Mouse (Mus musculus): ENCODE results near the gene Rbm48. TPM values are rescaled to one million over a fixed set of nuclear protein-coding genes. Genes with fewer than 3 reads are reported as not detected.
"Not testable (repeated sequence)": the region's sequence is repeated elsewhere in the genome, so short reads cannot be mapped to it uniquely, and the experiment has no call there.

Rbm48 gene
- polyA plus RNA-seq (2012; rRNA removed) = 11.2 and 12.3 TPM in 2 replicates

DNA sequence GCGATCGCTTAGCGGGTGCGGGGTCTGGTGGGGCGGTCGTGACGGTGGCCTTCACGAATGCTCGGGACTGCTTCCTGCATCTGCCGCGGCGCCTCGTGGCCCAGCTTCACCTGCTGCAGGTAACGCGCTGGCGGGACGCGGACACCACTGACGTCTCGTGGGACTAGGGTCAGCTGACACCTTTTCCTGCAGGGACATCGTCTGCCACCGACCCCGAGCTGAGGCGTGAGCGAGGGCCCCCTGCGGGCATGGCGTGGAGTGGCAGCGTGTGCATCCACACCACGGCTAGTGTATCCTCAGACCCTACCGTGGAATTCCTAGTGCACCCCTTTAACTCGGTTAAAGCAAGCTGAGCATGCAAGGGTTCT is at the start of gene Rbm48:
Rbm48 (minus strand) TSS at position 187 of the 368 bp plus-strand sequence.
- peak; percentile 90 for DNase-seq (ENCODE audit: low read depth)
- TF ChIP-seq POLR2A (IDR thresholded peaks at IDR 0.05; ENCODE audit: borderline replicate concordance, extremely low read depth, insufficient read depth, insufficient read length, poor library complexity, severe bottlenecking) (no peak), CTCF (IDR thresholded peaks at IDR 0.05; ENCODE audit: borderline replicate concordance, extremely low read depth, insufficient read depth, insufficient read length) (peak; percentile 69)

DNA sequence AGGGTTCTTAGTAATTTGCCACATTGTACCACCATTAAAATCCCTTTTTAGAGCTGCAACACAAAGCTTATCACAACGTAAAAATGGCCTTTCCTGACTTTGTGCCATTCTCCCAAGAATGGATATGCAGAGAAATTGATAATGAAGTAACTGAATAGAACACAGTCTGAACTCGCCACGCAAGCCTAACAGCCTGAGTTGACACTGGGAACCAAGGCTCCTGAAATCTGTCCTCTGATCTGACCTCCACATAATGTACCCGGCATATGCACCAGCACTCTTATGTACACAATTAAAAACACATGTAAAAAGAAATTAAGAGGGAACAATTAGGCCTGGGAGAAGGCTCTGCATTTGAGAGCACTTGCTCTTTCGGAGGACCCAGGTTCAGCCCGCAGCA is 48.9 kb upstream of the Rbm48 start:
- no peak for DNase-seq (ENCODE audit: low read depth)
- TF ChIP-seq POLR2A (IDR thresholded peaks at IDR 0.05; ENCODE audit: borderline replicate concordance, extremely low read depth, insufficient read depth, insufficient read length, poor library complexity, severe bottlenecking) = no peak
- no peak for TF ChIP-seq CTCF (IDR thresholded peaks at IDR 0.05; ENCODE audit: borderline replicate concordance, extremely low read depth, insufficient read depth, insufficient read length)

DNA sequence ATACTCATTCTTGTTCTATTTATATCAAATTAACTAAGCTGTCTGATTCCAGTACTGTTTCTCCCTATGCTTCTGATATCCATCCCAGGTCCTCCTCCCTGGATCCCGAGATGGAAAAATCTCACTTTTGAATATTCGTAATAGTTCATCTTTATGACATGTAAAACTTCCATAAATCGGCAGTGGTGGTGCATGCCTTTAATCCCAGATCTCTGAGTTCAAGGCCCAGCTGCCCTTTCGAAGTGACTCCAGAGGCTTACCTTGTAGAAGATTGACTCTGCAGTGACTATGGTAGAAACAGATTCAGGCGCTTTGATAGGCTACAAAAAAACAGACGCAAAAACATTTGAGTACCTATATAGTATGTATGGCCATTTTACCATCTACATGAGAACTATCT is 48.2 kb upstream of the Rbm48 start:
- no peak for DNase-seq (ENCODE audit: low read depth)
- no peak for TF ChIP-seq CTCF (IDR thresholded peaks at IDR 0.05; ENCODE audit: borderline replicate concordance, extremely low read depth, insufficient read depth, insufficient read length)
- TF ChIP-seq POLR2A (IDR thresholded peaks at IDR 0.05; ENCODE audit: borderline replicate concordance, extremely low read depth, insufficient read depth, insufficient read length, poor library complexity, severe bottlenecking) = no peak

DNA sequence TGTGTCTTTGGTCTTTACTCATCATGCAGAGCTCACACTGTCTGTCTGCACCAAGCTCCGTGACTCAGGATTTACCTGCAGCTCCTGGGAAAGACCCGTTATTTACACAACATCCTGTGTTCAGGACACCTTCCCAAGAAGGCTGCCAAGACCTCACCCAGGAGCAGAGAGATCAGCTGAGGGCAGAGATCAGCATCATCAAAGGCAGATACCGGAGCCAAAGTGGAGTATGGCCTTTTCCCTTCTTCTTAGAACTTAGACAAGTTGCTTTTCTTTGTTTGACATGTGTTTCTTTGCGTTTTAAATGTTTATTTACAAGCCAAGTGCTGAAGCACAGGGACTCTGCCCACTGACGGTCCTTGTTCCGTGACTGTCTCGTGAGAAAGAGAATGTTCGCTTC is 38.9 kb upstream of the Rbm48 start:
- TF ChIP-seq POLR2A (IDR thresholded peaks at IDR 0.05; ENCODE audit: borderline replicate concordance, extremely low read depth, insufficient read depth, insufficient read length, poor library complexity, severe bottlenecking) = no peak
- TF ChIP-seq CTCF (IDR thresholded peaks at IDR 0.05; ENCODE audit: borderline replicate concordance, extremely low read depth, insufficient read depth, insufficient read length) = no peak
- no peak for DNase-seq (ENCODE audit: low read depth)

DNA sequence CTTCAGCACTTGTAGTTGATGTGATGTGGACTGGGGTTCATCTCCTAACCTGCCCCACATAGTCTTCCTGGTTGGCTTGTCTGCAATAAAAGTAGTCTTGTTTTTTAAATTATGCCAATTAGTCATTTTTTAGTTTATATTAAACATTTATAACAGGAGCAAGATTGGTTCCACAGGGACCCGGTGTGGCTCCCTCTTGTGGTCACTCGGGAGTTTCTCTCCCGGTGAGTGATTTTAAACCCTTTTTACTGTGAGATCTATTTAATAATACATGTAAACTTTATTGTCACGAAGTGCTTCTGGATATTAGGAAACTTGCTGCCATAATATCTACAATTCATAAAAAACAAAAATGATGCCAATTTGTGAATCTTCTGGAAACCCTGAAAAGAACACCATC is 37.6 kb upstream of the Rbm48 start:
- TF ChIP-seq POLR2A (IDR thresholded peaks at IDR 0.05; ENCODE audit: borderline replicate concordance, extremely low read depth, insufficient read depth, insufficient read length, poor library complexity, severe bottlenecking) = no peak
- TF ChIP-seq CTCF (IDR thresholded peaks at IDR 0.05; ENCODE audit: borderline replicate concordance, extremely low read depth, insufficient read depth, insufficient read length) = peak; percentile 56; the same call in 1 of the 2 replicates
- DNase-seq (ENCODE audit: low read depth) = no peak

DNA sequence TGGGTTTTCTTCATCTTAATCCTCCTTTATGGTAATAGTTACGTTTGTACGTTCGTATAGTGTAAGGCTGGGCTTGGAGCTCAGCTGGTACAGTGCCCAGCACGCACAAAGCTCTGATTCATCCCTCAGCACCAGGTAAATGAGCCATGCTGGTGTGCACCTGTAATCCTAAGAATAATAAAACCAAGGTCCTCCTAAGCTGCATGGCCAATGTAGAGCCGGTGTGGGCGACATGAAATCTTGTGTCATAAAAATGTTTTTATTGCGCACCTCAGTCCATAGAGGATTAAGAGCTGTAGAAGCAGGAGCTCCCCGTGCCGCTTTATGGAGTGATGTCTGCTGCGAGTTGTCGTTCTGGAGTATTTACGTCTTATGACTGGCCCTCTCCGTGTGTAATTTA is 36.9 kb upstream of the Rbm48 start:
- DNase-seq (ENCODE audit: low read depth) = no peak
- TF ChIP-seq CTCF (IDR thresholded peaks at IDR 0.05; ENCODE audit: borderline replicate concordance, extremely low read depth, insufficient read depth, insufficient read length) = no peak

DNA sequence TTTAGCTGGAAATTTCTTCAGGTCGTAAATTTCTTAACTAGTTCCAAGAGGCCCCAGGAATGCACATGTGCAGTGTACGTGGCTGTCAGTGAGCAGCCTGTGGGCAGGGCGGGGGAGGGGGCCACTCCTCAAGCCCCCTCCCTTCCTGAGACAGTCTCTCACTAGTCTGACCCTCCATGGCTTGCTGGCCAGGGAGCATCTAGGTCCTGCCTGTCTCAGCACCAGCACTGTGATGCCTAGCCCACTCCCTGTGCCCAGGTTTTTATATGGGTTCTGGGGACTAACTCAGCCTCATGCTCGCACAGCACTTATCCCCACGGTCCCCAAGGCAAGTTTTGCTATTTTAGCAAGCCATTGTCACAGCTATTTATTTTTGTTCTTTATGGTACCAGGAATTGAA is 35.9 kb upstream of the Rbm48 start:
- DNase-seq (ENCODE audit: low read depth) = no peak
- TF ChIP-seq POLR2A (IDR thresholded peaks at IDR 0.05; ENCODE audit: borderline replicate concordance, extremely low read depth, insufficient read depth, insufficient read length, poor library complexity, severe bottlenecking) = no peak
- TF ChIP-seq CTCF (IDR thresholded peaks at IDR 0.05; ENCODE audit: borderline replicate concordance, extremely low read depth, insufficient read depth, insufficient read length) = no peak

DNA sequence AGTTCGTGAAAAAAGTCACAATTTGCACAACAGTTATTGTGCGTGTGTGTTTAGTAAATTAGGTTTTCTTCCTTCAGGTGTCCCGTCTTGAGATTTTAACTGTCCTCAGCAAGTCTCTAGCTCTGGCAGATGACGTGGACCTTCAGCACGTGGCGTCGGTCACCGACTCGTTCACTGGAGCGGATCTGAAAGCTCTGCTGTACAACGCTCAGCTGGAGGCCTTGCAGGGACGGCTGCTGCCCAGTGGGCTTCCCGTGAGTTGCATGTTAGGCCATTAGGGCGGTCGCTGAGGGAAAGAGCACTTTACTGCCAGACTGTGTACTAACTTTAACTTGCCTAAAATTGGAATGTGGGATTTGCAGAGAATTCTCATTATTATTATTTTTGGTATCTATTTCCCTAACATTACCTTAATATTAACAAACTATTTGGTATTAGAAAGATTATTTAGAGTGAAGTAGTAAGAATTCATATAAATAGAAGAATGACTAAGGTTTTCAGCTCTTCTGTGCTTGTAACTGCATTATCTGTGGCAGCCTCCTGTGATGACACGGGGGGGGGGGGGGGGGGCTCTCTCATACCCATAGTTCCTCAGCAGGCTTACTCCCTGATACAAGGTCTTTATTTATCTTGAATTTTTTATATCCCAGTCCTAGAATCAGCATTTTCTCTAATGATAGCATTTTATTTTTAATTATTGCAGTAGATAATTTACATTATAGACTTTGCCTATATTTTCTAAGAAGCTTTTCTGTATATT is 35.3 kb upstream of the Rbm48 start:
- DNase-seq (ENCODE audit: low read depth) = no peak
- TF ChIP-seq CTCF (IDR thresholded peaks at IDR 0.05; ENCODE audit: borderline replicate concordance, extremely low read depth, insufficient read depth, insufficient read length) = no peak
- no peak for TF ChIP-seq POLR2A (IDR thresholded peaks at IDR 0.05; ENCODE audit: borderline replicate concordance, extremely low read depth, insufficient read depth, insufficient read length, poor library complexity, severe bottlenecking)

DNA sequence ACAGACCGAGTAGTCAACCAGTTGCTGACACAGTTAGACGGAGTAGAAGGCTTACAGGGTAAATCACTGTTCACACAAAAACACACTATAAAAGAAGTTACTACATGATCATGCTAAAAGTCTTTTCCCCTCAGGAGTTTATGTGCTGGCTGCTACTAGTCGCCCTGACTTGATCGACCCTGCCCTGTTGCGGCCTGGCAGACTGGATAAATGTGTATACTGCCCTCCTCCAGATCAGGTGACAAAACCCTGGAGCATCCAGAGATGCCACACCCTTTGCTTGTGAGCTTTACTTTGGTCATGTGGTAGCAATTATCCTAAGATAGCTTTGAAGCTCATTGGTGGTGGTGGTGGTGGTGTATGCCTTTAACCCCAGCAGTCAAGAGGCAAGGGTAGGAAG is 33.7 kb upstream of the Rbm48 start:
- no peak for DNase-seq (ENCODE audit: low read depth)
- TF ChIP-seq POLR2A (IDR thresholded peaks at IDR 0.05; ENCODE audit: borderline replicate concordance, extremely low read depth, insufficient read depth, insufficient read length, poor library complexity, severe bottlenecking) (no peak), CTCF (IDR thresholded peaks at IDR 0.05; ENCODE audit: borderline replicate concordance, extremely low read depth, insufficient read depth, insufficient read length) (no peak)

DNA sequence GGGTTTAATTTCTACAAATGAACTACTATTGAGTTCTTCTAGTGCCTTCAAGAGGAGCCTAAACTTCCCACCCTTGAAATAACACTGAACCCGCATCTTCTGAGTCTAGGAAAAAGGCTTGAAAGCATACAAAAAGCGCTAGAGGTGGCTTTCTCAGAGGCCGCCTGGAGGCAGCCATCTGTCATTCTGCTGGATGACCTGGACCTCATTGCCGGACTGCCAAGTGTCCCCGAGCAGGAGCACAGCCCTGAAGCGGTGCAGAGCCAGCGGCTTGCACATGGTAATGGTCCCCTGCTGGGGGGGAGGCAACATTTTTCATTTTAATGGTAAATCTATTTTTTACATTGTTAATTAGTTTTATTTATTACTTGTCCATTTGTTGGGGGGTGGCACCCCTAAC is 24.1 kb upstream of the Rbm48 start:
- TF ChIP-seq CTCF (IDR thresholded peaks at IDR 0.05; ENCODE audit: borderline replicate concordance, extremely low read depth, insufficient read depth, insufficient read length) = no peak
- no peak for TF ChIP-seq POLR2A (IDR thresholded peaks at IDR 0.05; ENCODE audit: borderline replicate concordance, extremely low read depth, insufficient read depth, insufficient read length, poor library complexity, severe bottlenecking)
- DNase-seq (ENCODE audit: low read depth) = no peak

DNA sequence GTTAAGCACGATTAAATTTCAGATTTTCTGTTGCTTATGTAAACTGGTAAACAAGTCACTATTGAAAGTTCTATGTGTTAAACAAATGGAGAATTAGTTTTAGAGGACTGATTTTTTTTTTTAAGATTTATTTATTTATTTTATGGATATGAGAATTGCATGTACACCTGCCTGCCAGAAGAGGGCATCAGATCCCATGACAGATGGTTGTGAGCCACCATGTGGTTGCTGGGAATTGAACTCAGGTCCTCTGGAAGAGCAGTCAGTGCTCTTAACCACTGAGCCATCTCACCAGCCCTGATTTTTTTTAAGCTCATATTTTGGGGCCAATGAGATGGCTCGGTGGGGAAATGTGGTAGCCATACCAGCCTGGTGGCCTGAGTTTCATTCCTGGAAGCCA is 15.4 kb upstream of the Rbm48 start:
- DNase-seq (ENCODE audit: low read depth) = not testable (repeated sequence)

DNA sequence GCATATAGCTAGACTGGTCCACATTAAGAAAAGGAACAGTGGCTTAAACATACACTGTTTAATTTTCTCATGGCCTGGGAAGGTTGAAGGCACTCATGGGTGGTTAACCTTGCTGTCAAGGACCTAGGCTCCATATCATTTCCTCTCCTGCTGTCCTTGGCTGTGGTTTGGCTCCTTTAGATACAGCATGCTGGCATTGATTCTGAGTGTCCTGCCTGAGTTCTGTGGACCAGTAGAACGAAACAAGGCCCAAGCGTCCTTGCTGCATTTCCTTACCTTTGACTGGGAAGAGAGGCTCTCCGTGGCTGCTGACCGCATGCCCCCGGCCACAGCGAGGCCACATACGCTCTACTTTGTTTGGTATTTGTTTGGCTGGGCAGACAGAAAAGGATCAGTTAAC is 12.9 kb upstream of the Rbm48 start:
- no peak for DNase-seq (ENCODE audit: low read depth)
- no peak for TF ChIP-seq CTCF (IDR thresholded peaks at IDR 0.05; ENCODE audit: borderline replicate concordance, extremely low read depth, insufficient read depth, insufficient read length)
- TF ChIP-seq POLR2A (IDR thresholded peaks at IDR 0.05; ENCODE audit: borderline replicate concordance, extremely low read depth, insufficient read depth, insufficient read length, poor library complexity, severe bottlenecking) = no peak

DNA sequence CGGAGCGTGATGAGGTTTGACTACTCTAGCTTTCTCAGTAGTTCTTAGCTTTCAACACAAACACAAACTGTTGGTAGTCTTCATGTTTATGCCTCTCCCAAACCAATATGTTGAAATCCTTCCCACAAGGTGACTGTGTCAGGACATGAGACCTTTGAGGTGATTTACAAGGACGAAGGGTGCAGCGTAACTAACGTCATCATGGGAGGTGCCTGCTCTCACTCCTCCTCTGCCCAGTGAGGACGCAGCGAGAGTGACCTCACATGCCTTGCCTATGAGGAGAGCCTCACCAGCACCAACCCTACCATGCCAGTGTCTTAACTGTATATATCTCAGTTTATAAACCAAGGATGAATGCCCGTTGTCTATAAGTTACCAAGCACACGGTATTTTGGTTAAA is 10.7 kb upstream of the Rbm48 start:
- TF ChIP-seq POLR2A (IDR thresholded peaks at IDR 0.05; ENCODE audit: borderline replicate concordance, extremely low read depth, insufficient read depth, insufficient read length, poor library complexity, severe bottlenecking) (no peak), CTCF (IDR thresholded peaks at IDR 0.05; ENCODE audit: borderline replicate concordance, extremely low read depth, insufficient read depth, insufficient read length) (no peak)
- no peak for DNase-seq (ENCODE audit: low read depth)

Data from brain, embryonic 14.5 days (tissue).